Mouse (Mus musculus) regulatory T cell (primary cell): ENCODE results near the gene Orm2.
"Not testable (repeated sequence)": the region's sequence is repeated elsewhere in the genome, so short reads cannot be mapped to it uniquely, and the experiment has no call there.

Experiments used
- in situ Hi-C: fragments of 300-600 bp; cut with MboI, MseI; formaldehyde crosslinking; loops from one replicate; pipeline ENCODE4 v1.15.1; 2025; ENCODE audit warnings: high pct_unique_total_duplicates

The Orm2 gene

GRCm38 (mm10) chr4:63362150-63362549, at the start of gene Orm2:
Orm2 (plus strand) TSS chr4:63362449.
- in situ Hi-C loops: no loop called here

- in situ Hi-C loops: no loop called here
Measured at GRCm38 (mm10) chr4:63314063-63314462, 48.2 kb upstream of the Orm2 start.

DNA sequence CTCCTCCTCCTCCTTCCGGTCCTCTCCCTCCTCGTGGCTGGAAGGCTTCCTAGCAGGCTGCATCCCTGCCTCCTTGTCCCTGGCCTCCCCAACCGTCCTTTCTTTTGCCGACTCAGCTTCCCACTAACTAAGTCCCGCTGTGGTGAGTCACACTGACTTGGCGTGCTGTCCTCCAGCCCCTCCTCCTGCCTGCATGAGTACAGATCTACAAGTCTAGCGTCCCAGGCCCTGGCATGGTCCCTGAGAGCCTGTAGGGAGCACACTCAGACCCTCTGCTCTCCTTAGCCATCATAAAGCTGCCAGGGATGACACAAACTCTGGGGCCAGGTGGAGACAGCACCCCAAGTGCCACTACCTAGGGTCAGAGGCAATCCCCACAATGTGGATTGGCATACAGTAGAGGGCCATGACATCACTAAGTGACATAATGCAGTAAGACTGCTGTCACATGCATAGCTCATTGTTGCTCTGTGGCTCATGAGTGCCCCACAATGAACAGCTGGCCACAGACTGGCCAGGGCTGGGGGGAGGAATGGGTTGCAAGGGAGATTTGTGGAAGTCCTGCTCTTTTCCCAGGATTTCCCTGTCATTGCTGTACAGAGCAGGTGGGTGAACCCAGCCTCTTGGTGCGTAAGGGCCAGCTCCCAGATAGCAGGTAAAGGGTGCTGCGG, 46.0 kb upstream of the Orm2 start:
- in situ Hi-C loops: no loop called here

DNA sequence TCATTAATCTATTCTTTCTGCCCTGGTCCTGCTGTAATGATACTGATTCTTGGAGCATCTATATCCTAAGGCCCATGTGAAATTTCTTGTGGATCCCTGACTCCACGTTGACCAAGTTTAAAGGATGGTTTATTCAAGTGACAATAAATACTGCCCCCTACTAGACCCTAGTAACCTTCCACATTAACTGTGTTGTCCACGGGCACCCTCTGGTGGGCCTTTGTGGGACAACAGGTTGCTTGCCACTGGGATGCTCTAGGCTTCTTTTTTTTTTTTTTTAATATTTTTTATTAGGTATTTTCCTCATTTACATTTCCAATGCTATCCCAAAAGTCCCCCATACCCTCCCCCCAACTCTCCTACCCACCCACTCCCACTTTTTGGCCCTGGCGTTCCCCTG, 42.7 kb upstream of the Orm2 start:
- in situ Hi-C loops: not testable (repeated sequence)

GRCm38 (mm10) chr4:63323275-63323815, 38.9 kb upstream of the Orm2 start:
- in situ Hi-C loops: no loop called here

- in situ Hi-C loops: no loop called here
Measured at GRCm38 (mm10) chr4:63333403-63333802, 28.8 kb upstream of the Orm2 start.

DNA sequence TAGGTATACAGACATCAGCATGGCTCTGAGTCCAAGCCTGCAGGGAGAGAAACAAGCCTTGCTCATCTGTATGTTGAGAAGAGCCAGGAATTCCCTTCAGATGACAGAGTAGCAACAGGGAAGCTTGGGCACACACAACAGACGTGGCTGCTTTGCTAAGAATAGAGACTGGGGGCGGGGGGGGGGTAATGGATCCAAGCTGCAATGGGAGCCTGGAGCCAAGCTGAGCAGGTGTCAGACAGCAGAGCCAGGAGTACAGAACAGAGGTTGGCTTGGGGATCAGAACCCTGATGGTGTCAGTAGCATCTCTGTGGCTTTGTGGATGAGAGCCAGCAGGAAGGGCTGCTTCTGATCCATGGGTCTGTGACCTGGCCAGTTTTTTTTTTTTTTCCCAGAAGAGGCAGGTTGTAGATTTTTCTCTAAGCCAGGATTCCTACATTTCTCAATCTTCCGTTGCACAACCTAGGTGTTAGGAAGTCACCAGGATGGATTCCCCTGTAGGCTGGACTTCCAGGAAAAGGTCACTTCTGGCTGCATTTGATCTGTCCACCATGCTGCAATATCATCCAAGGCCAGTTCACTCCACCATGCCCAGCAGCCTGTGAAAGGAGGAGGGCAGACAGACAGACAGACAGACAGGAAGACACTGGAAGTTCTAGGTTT, 23.7 kb upstream of the Orm2 start:
- in situ Hi-C loops: no loop called here

GRCm38 (mm10) chr4:63342491-63342890, 19.8 kb upstream of the Orm2 start:
- in situ Hi-C loops: no loop called here

DNA sequence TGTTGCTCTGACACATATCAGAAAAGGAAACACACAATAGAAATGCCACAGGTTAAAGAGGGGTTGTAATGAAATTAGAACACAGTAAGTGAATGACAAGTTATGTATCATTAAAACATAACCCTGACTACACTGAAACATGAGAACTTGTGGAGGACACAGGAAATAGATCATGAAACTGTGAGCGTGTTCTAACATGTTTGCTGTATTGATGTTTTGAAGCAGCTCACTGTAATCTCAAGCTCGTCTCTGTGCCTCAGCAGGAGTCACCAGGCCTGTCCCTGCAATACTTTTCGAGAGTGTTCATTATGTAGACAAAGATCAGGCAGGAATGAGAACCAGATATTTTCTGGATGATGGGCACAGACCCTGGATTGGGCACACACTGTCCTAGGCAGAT, 18.6 kb upstream of the Orm2 start:
- in situ Hi-C loops: no loop called here

- in situ Hi-C loops: no loop called here
Measured at GRCm38 (mm10) chr4:63344295-63344694, 18.0 kb upstream of the Orm2 start, which contains the start of gene Orm1. Orm1 (plus strand) TSS chr4:63344560.

DNA sequence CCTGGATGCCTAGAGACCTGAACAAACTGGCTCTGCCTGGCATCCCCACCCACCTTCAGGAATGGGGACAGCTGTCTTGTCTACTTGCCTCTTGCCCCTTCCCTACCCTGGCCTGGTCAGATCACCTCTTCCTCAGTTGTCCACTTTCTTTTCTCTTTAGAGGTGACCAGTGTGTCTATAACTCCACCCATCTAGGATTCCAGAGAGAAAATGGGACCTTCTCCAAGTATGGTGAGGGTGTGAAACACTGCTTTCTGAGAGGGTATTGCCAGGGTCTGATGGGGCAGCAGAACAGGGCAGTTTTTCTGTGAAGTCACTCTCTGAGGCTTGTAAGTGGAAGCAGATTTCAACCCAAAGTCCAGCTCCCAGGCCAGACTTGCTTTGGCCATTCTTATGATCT, 17.0 kb upstream of the Orm2 start:
- in situ Hi-C loops: no loop called here

DNA sequence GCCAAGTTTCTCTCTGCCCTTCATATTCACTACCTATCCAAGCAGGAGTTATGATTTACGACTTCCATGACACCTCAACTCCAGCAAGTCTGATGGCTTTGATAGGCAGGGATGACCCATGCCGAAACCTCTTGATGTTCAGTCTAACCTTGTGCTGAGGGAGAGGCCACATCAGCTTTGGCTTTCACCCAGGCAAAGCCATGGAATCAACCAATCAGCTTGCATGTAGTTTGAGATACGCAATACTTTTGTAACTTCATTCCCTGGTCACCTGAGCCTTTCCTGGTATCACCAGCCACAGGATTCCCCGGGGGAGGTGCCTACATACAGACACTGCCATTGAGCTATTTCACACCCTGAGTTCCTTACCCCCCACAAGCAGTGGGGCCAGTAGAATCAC, 15.6 kb upstream of the Orm2 start:
- in situ Hi-C loops: no loop called here

DNA sequence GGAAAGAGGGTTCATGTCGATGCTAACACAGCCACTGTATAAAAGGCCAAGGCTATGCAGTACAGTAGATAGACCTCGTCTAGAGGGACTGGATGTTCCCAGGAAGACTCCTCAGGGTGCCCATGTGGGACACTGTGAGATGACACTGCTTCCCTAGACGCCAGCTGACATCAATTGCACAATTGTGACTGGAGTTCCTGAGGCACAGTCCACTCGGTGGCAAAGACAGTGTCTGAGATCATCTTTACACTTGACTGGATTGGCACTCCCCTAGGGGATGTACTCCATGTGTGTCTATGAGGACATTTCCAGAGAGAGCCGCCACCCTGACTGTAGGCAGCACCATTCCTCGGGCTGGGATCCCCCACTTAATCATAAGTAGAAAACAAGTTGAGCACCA, 13.7 kb upstream of the Orm2 start:
- in situ Hi-C loops: no loop called here

- in situ Hi-C loops: no loop called here
Measured at GRCm38 (mm10) chr4:63355877-63356665, 6.2 kb upstream of the Orm2 start, which contains the start of gene Orm3. Orm3 (plus strand) TSS chr4:63356162.

GRCm38 (mm10) chr4:63356981-63357570, 5.2 kb upstream of the Orm2 start:
- in situ Hi-C loops: no loop called here

DNA sequence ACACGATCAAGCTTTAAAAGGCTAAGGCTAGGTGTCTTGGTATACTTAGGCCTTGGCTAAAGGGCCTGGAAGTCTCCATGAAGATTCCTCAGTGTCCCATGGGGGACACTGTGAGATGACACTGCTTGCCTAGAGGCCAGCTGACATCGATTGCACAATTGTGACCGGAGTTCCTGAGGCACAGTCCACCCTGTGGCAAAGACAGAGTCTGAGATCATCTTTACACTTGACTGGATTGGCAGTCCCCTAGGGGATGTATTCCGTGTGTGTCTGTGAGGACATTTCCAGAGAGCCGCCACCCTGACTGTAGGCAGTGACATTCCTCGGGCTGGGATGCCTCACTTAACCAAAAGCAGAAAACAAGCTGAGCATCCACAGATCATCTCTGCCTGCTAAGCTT, 2.4 kb upstream of the Orm2 start:
- in situ Hi-C loops: no loop called here

- in situ Hi-C loops: no loop called here
Measured at GRCm38 (mm10) chr4:63368577-63368976, 6.3 kb downstream of the Orm2 start.

DNA sequence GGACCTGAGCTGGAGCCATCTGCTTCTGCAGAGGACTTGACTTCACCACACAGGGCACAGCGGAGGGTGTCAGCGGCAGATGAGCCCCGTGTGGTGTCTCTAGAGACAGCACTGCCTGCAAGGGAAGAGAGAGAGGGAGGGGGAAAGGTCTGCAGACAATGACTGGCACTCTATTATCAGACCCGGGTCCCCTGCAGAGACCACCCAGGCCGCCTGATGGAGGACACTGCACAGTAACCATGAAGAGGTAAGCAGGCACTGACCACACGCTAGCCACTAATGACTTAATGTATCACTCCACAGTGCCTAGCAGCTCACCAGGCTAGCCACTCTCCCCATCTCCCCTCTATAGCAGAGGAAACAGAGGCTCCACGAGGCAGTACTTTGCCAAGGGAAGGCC, 8.6 kb downstream of the Orm2 start:
- in situ Hi-C loops: loop anchor here (5.0 kb wide), 1 partner anchor 36 kb away; no protein-coding TSS in a partner anchor

GRCm38 (mm10) chr4:63371890-63372289, 9.6 kb downstream of the Orm2 start:
- in situ Hi-C loops: loop anchor here (5.0 kb wide), 1 partner anchor 35 kb away; no protein-coding TSS in a partner anchor

DNA sequence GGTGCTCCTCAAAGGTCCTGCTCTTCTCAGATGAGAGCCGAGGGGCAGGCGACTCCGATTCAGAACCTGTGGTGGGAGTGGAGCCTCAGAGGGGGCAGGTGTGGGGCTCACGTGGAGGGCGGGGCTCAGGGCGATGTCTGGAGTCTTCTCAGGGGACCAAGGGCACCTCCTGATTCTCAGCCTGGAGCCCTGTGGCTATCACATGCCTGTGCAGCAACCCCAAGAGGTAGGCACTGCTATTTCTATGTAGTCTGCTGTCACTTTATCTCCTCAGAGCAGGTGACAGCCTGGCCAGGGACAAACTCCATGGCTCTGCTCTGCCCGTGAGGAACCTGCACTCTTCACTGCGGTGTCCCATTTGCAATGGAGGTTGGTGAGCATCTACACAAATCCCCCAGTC, 11.2 kb downstream of the Orm2 start:
- in situ Hi-C loops: loop anchor here (5.0 kb wide), 1 partner anchor 34 kb away; no protein-coding TSS in a partner anchor

DNA sequence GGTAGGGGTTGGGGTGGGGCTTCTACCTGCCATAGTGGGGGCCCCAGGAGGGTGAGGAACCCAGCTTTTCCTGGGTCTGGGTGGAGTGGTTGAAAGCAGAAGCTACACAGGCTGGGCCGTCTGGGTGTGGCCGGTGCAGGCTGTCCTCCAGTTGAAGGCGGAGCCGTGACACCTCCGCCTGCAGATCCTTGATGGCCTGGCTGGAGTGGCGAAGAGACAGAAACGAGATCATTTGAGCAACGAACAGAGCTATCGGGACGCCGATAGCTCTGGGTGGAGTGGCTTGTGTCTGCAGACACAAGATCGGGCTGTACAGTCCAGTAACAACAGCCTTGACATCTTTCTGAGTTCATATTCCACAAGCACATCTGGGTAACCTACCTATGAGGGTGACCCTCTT, 12.1 kb downstream of the Orm2 start:
- in situ Hi-C loops: loop anchor here (5.0 kb wide), 1 partner anchor 33 kb away; no protein-coding TSS in a partner anchor

- in situ Hi-C loops: loop anchor here (25.0 kb wide), 1 partner anchor 888 kb away; the partner anchor contains the start of gene Bspry
Measured at GRCm38 (mm10) chr4:63375367-63375766, 13.1 kb downstream of the Orm2 start.
